Comparison of ENCODE assay signal across 8 mouse cellular contexts in genomic region chr5:32322146-32322811, GRCm38 (mm10).
DNase-seq lines count a peak whose midpoint lies in the region; ATAC-seq and TF ChIP-seq lines count a peak whose summit lies in the region.

No protein-coding gene starts in this region.

- TF ChIP-seq CTCF in kidney, postnatal 0 days (IDR thresholded peaks at IDR 0.05; ENCODE audit: low read depth): peak; percentile 91

- no peaks in the 10 kb centered on the region for H3K9me3 ChIP-seq in forebrain, embryonic 13.5 days (replicated peaks)
- no peaks in the 10 kb centered on the region for H3K9me3 ChIP-seq in forebrain, embryonic 11.5 days (ENCODE audit: control insufficient read depth, low read length)
- H3K9me3 ChIP-seq in heart, embryonic 13.5 days: no peaks in the 10 kb centered on the region
- H3K9me3 ChIP-seq in kidney, postnatal 0 days (replicated peaks; ENCODE audit: low read length): no peaks in the 10 kb centered on the region
- H3K9me3 ChIP-seq in lung, embryonic 15.5 days: no peaks in the 10 kb centered on the region

- no peaks in the 10 kb centered on the region for H3K4me1 ChIP-seq in forebrain, embryonic 13.5 days
- no peaks in the 10 kb centered on the region for H3K4me1 ChIP-seq in forebrain, embryonic 11.5 days (replicated peaks; ENCODE audit: control insufficient read depth, insufficient read depth, low read length)
- H3K4me1 ChIP-seq in heart, embryonic 13.5 days: peaks cover 8% of the 10 kb centered on the region
- no peaks in the 10 kb centered on the region for H3K4me1 ChIP-seq in kidney, postnatal 0 days (replicated peaks; ENCODE audit: insufficient read depth, low read length)
- H3K4me1 ChIP-seq in lung, embryonic 15.5 days: no peaks in the 10 kb centered on the region

- no peak overlapping the region for H3K27ac ChIP-seq in forebrain, embryonic 13.5 days
- H3K27ac ChIP-seq in forebrain, embryonic 11.5 days (ENCODE audit: low read depth, low read length): no peak overlapping the region
- no peak overlapping the region for H3K27ac ChIP-seq in heart, embryonic 13.5 days (replicated peaks)
- no peak overlapping the region for H3K27ac ChIP-seq in kidney, postnatal 0 days
- no peak overlapping the region for H3K27ac ChIP-seq in lung, embryonic 15.5 days

- H3K4me2 ChIP-seq in forebrain, embryonic 13.5 days: no peak overlapping the region
- no peak overlapping the region for H3K4me2 ChIP-seq in forebrain, embryonic 11.5 days (ENCODE audit: low read depth, low read length, severe bottlenecking)
- H3K4me2 ChIP-seq in heart, embryonic 13.5 days: peak overlapping the region; percentile 37
- peak overlapping the region; percentile 24; the same call in 1 of the 2 replicates for H3K4me2 ChIP-seq in kidney, postnatal 0 days (ENCODE audit: low read length)
- peak overlapping the region; percentile 14; the same call in 1 of the 2 replicates for H3K4me2 ChIP-seq in lung, embryonic 15.5 days

- no peak overlapping the region for H3K9ac ChIP-seq in forebrain, embryonic 13.5 days
- no peak overlapping the region for H3K9ac ChIP-seq in forebrain, embryonic 11.5 days (ENCODE audit: low read length)
- H3K9ac ChIP-seq in heart, embryonic 13.5 days: no peak overlapping the region
- no peak overlapping the region for H3K9ac ChIP-seq in kidney, postnatal 0 days (ENCODE audit: low read depth, low read length)
- no peak overlapping the region for H3K9ac ChIP-seq in lung, embryonic 15.5 days

- ATAC-seq in forebrain, embryonic 13.5 days: peak; percentile 65; the same call in 1 of the 2 replicates
- no peak for ATAC-seq in forebrain, embryonic 11.5 days (replicated peaks; ENCODE audit: low FRiP score)
- ATAC-seq in heart, embryonic 13.5 days (ENCODE audit: extremely low read depth, insufficient number of reproducible peaks, low FRiP score, low TSS enrichment): no peak; the same call in 1 of the 2 replicates
- no peak for ATAC-seq in kidney, postnatal 0 days (replicated peaks; ENCODE audit: low FRiP score, low read depth)
- ATAC-seq in lung, embryonic 15.5 days (ENCODE audit: borderline replicate concordance, extremely low read depth, low FRiP score, low TSS enrichment): no peak

- WGBS in forebrain, embryonic 13.5 days: 54% methylated on average over 7 of the region's 7 CpGs
- WGBS in forebrain, embryonic 11.5 days: 61% methylated on average over 7 of the region's 7 CpGs
- WGBS in heart, embryonic 13.5 days: 37% methylated on average over 7 of the region's 7 CpGs
- 34% methylated on average over 7 of the region's 7 CpGs for WGBS in kidney, postnatal 0 days
- 35% methylated on average over 7 of the region's 7 CpGs for WGBS in lung, embryonic 15.5 days

- no peak for DNase-seq in forebrain, embryonic 11.5 days (ENCODE audit: low spot score)
- peak; percentile 16 for DNase-seq in MEL-GATA-1-ER (ENCODE audit: extremely low read depth, low read depth)
- peak; percentile 84 for DNase-seq in cerebellum, postnatal 14 days
- peak; percentile 88 for DNase-seq in kidney, postnatal 0 days (ENCODE audit: low spot score)
- DNase-seq in right cerebral cortex, postnatal 14 days: peak; percentile 41

- H3K4me3 ChIP-seq in forebrain, embryonic 13.5 days: no peak overlapping the region
- no peak overlapping the region for H3K4me3 ChIP-seq in forebrain, embryonic 11.5 days (ENCODE audit: low read depth, low read length)
- no peak overlapping the region for H3K4me3 ChIP-seq in heart, embryonic 13.5 days
- H3K4me3 ChIP-seq in kidney, postnatal 0 days (replicated peaks; ENCODE audit: low read depth, low read length): no peak overlapping the region
- H3K4me3 ChIP-seq in lung, embryonic 15.5 days: no peak overlapping the region

- no peaks in the 10 kb centered on the region for H3K27me3 ChIP-seq in forebrain, embryonic 13.5 days
- no peaks in the 10 kb centered on the region for H3K27me3 ChIP-seq in forebrain, embryonic 11.5 days (ENCODE audit: control insufficient read depth, insufficient read depth, low read length)
- H3K27me3 ChIP-seq in heart, embryonic 13.5 days (replicated peaks): no peaks in the 10 kb centered on the region
- no peaks in the 10 kb centered on the region for H3K27me3 ChIP-seq in kidney, postnatal 0 days (ENCODE audit: insufficient read depth, low read length)
- no peaks in the 10 kb centered on the region for H3K27me3 ChIP-seq in lung, embryonic 15.5 days

- no peaks in the 10 kb centered on the region for H3K36me3 ChIP-seq in forebrain, embryonic 13.5 days (ENCODE audit: poor library complexity, severe bottlenecking)
- no peaks in the 10 kb centered on the region for H3K36me3 ChIP-seq in forebrain, embryonic 11.5 days (ENCODE audit: control insufficient read depth, insufficient read depth, low read length)
- no peaks in the 10 kb centered on the region for H3K36me3 ChIP-seq in heart, embryonic 13.5 days
- H3K36me3 ChIP-seq in kidney, postnatal 0 days (ENCODE audit: insufficient read depth, low read length): no peaks in the 10 kb centered on the region
- no peaks in the 10 kb centered on the region for H3K36me3 ChIP-seq in lung, embryonic 15.5 days

Comparison
In these comparisons a context has a peak if more than half of its experiments do, and no peak if none do; other contexts are left out.
1. H3K4me2 ChIP-seq: peak in heart, embryonic 13.5 days (single experiment), kidney, postnatal 0 days (single experiment) and lung, embryonic 15.5 days (single experiment); none in forebrain, embryonic 13.5 days (single experiment) and forebrain, embryonic 11.5 days (single experiment).